Mouse (Mus musculus): Measurements from ENCODE around the gene Heg1. TPM values are rescaled to one million over a fixed set of nuclear protein-coding genes. Genes with fewer than 3 reads are reported as not detected.

The Heg1 gene
- polyA plus RNA-seq, 1 experiment from 2014 or later: 9.4 TPM

DNA sequence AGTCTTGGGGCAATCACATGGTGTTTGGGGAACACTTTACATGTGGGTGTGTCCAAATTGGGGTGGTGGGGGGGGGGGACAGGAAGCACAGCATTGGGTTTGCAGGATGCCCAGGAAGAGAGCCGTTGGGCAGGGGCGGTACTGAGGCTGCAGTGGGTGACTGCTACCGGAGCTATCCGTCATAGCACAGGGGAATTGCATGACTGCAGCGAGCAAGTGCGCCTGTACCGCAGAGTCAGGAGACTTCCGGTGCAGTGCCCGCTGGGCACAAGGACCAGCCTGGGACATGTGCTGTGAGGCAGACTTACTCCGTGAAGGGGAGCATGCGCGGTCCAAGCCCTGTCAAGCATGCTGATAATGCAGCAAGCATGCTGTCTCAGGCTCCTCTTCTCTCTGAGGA, 67.4 kb downstream of the Heg1 start:
- 73% methylated on average over 12 of the region's 12 CpGs for WGBS

GRCm38 (mm10) chr16:33752904-33753578, 68.9 kb downstream of the Heg1 start:
- Histone ChIP-seq H3K4me3 (ENCODE audit: low read depth, low read length) (no peak overlapping the region), H3K9ac (ENCODE audit: low read depth, low read length) (no peak overlapping the region), H3K27ac (ENCODE audit: low read length) (no peak overlapping the region), H3K4me1 (ENCODE audit: control insufficient read depth, insufficient read depth, low read length) (no peaks in the 10 kb centered on the region), H3K27me3 (ENCODE audit: control insufficient read depth, insufficient read depth, low read depth, low read length) (no peaks in the 10 kb centered on the region), H3K36me3 (ENCODE audit: control insufficient read depth, insufficient read depth, low read length) (no peaks in the 10 kb centered on the region), H3K9me3 (replicated peaks; ENCODE audit: control insufficient read depth, low read length, poor library complexity, severe bottlenecking) (no peaks in the 10 kb centered on the region), H3K4me2 (ENCODE audit: low read length) (no peak overlapping the region)
- ATAC-seq: no peak
- WGBS: 90% methylated on average over 8 of the region's 8 CpGs

More for the DNA sequence above, 67.4 kb downstream of the Heg1 start:
- no peaks in the 10 kb centered on the region for H3K27me3 ChIP-seq (ENCODE audit: control insufficient read depth, insufficient read depth, low read depth, low read length)
- no peak for ATAC-seq
- no peak overlapping the region for H3K4me3 ChIP-seq (ENCODE audit: low read depth, low read length)
- H3K4me1 ChIP-seq (ENCODE audit: control insufficient read depth, insufficient read depth, low read length): no peaks in the 10 kb centered on the region
- no peak overlapping the region for H3K9ac ChIP-seq (ENCODE audit: low read depth, low read length)
- no peak overlapping the region for H3K27ac ChIP-seq (ENCODE audit: low read length)
- no peaks in the 10 kb centered on the region for H3K9me3 ChIP-seq (replicated peaks; ENCODE audit: control insufficient read depth, low read length, poor library complexity, severe bottlenecking)
- H3K4me2 ChIP-seq (ENCODE audit: low read length): no peak overlapping the region
- no peaks in the 10 kb centered on the region for H3K36me3 ChIP-seq (ENCODE audit: control insufficient read depth, insufficient read depth, low read length)

GRCm38 (mm10) chr16:33755293-33755692, 71.1 kb downstream of the Heg1 start:
- ATAC-seq: 0 out of 2 replicates have a peak, but pooled peaks have one; percentile 28
- whole genome bisulfite sequencing: 63% methylated on average over 8 of the region's 8 CpGs
- peak overlapping the region; percentile 19; the same call in 1 of the 2 replicates for H3K4me2 ChIP-seq (ENCODE audit: low read length)
- 0 out of 2 replicates have a peak overlapping the region, but pooled peaks have one; percentile 40 for H3K27ac ChIP-seq (ENCODE audit: low read length)
- H3K36me3 ChIP-seq (ENCODE audit: control insufficient read depth, insufficient read depth, low read length): no peaks in the 10 kb centered on the region
- H3K9me3 ChIP-seq (replicated peaks; ENCODE audit: control insufficient read depth, low read length, poor library complexity, severe bottlenecking): no peaks in the 10 kb centered on the region
- no peaks in the 10 kb centered on the region for H3K27me3 ChIP-seq (ENCODE audit: control insufficient read depth, insufficient read depth, low read depth, low read length)
- H3K4me3 ChIP-seq (ENCODE audit: low read depth, low read length): 0 out of 2 replicates have a peak overlapping the region, but pooled peaks have one; percentile 4
- H3K4me1 ChIP-seq (ENCODE audit: control insufficient read depth, insufficient read depth, low read length): no peaks in the 10 kb centered on the region
- peak overlapping the region; percentile 38; the same call in 1 of the 2 replicates for H3K9ac ChIP-seq (ENCODE audit: low read depth, low read length)

DNA sequence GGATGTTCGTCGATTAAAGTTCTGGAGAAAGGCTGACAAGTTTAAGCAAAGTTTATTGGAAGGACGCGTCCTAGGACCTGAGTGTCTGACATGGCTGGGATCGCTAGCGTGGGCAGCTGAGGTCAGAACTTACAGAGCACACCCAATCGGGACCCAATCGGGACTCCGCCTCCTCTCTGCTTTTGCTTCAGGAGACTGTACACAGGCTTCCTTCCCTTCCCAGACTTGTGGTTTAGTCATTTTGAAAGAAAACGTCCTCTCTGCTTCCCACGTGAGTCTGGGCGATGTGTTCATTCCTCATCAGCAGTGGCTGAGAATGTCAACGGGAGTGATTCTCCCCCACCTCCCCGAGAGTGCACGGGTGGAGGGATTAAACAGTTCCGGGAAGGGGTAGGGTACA, 71.8 kb downstream of the Heg1 start:
- ATAC-seq: no peak
- Histone ChIP-seq H3K27ac (ENCODE audit: low read length) (no peak overlapping the region), H3K9ac (ENCODE audit: low read depth, low read length) (no peak overlapping the region), H3K4me1 (ENCODE audit: control insufficient read depth, insufficient read depth, low read length) (peaks cover 3% of the 10 kb centered on the region; the same call in 1 of the 2 replicates), H3K9me3 (replicated peaks; ENCODE audit: control insufficient read depth, low read length, poor library complexity, severe bottlenecking) (no peaks in the 10 kb centered on the region), H3K36me3 (ENCODE audit: control insufficient read depth, insufficient read depth, low read length) (no peaks in the 10 kb centered on the region), H3K27me3 (ENCODE audit: control insufficient read depth, insufficient read depth, low read depth, low read length) (no peaks in the 10 kb centered on the region), H3K4me3 (ENCODE audit: low read depth, low read length) (no peak overlapping the region), H3K4me2 (ENCODE audit: low read length) (peak overlapping the region; percentile 19; the same call in 1 of the 2 replicates)
- 50% methylated on average over 16 of the region's 16 CpGs for WGBS

DNA sequence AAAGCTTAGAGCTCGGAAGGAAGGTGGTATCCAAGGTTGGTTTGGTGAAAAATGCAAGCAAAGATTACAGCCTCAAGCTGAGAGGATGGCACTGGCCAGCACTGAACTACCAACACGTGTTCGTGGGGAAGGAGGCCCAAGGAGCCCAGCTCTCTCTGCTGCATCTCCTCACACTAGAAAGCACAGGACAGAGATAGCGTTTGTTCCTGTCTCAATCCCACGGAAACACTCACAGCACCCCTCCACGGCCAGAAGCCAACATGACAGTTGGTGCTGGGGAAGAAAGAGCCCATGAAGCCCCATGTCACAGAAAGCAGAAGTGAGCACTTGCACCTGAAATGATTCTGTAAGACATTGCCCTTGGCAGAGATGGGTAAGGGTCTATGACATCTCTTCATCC, 72.2 kb downstream of the Heg1 start:
- Histone ChIP-seq H3K27ac (ENCODE audit: low read length) (no peak overlapping the region), H3K27me3 (ENCODE audit: control insufficient read depth, insufficient read depth, low read depth, low read length) (no peaks in the 10 kb centered on the region), H3K4me2 (ENCODE audit: low read length) (no peak overlapping the region; the same call in 1 of the 2 replicates), H3K4me1 (ENCODE audit: control insufficient read depth, insufficient read depth, low read length) (peaks cover 3% of the 10 kb centered on the region; the same call in 1 of the 2 replicates), H3K4me3 (ENCODE audit: low read depth, low read length) (no peak overlapping the region), H3K9ac (ENCODE audit: low read depth, low read length) (no peak overlapping the region), H3K36me3 (ENCODE audit: control insufficient read depth, insufficient read depth, low read length) (no peaks in the 10 kb centered on the region), H3K9me3 (replicated peaks; ENCODE audit: control insufficient read depth, low read length, poor library complexity, severe bottlenecking) (no peaks in the 10 kb centered on the region)
- ATAC-seq: no peak
- WGBS: 46% methylated on average over 6 of the region's 6 CpGs

- H3K27ac ChIP-seq (ENCODE audit: low read length): no peak overlapping the region
- no peak overlapping the region for H3K4me3 ChIP-seq (ENCODE audit: low read depth, low read length)
- H3K9me3 ChIP-seq (replicated peaks; ENCODE audit: control insufficient read depth, low read length, poor library complexity, severe bottlenecking): no peaks in the 10 kb centered on the region
- 94% methylated on average over 7 of the region's 7 CpGs for WGBS
- ATAC-seq: no peak
- peaks cover 6% of the 10 kb centered on the region for H3K4me1 ChIP-seq (ENCODE audit: control insufficient read depth, insufficient read depth, low read length)
- no peaks in the 10 kb centered on the region for H3K27me3 ChIP-seq (ENCODE audit: control insufficient read depth, insufficient read depth, low read depth, low read length)
- H3K4me2 ChIP-seq (ENCODE audit: low read length): no peak overlapping the region
- H3K9ac ChIP-seq (ENCODE audit: low read depth, low read length): no peak overlapping the region
- no peaks in the 10 kb centered on the region for H3K36me3 ChIP-seq (ENCODE audit: control insufficient read depth, insufficient read depth, low read length)
Observed at GRCm38 (mm10) chr16:33759207-33759606, 75.0 kb downstream of the Heg1 start.

- H3K27ac ChIP-seq (ENCODE audit: low read length): no peak overlapping the region
- no peak overlapping the region for H3K4me3 ChIP-seq (ENCODE audit: low read depth, low read length)
- 33% methylated on average over 5 of the region's 5 CpGs for WGBS
- H3K9ac ChIP-seq (ENCODE audit: low read depth, low read length): no peak overlapping the region
- no peaks in the 10 kb centered on the region for H3K36me3 ChIP-seq (ENCODE audit: control insufficient read depth, insufficient read depth, low read length)
- H3K4me2 ChIP-seq (ENCODE audit: low read length): peak overlapping the region; percentile 28
- no peaks in the 10 kb centered on the region for H3K9me3 ChIP-seq (replicated peaks; ENCODE audit: control insufficient read depth, low read length, poor library complexity, severe bottlenecking)
- H3K27me3 ChIP-seq (ENCODE audit: control insufficient read depth, insufficient read depth, low read depth, low read length): no peaks in the 10 kb centered on the region
- no peak for ATAC-seq
- peaks cover 14% of the 10 kb centered on the region for H3K4me1 ChIP-seq (ENCODE audit: control insufficient read depth, insufficient read depth, low read length)
Observed at GRCm38 (mm10) chr16:33760542-33760941, 76.4 kb downstream of the Heg1 start.

DNA sequence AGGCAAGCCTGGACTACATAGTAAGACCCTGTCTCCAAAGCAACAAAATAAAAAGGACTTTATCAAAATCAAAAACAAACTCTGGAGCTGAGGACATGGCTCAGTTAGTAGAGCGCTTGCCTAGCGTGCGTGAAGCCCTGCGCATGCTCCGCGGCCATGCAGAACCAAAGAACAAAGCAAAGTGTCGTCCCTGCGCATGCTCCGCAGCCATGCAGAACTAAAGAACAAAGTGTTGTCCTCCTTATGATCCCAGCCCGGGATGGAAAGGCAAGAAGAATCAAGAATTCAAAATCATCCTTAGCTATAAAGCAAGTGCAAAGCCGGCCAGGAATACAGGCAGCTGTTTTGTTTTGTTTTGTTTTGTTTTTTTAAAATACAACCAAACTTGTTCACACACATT, 76.8 kb downstream of the Heg1 start:
- Histone ChIP-seq H3K4me3 (ENCODE audit: low read depth, low read length) (no peak overlapping the region), H3K27ac (ENCODE audit: low read length) (no peak overlapping the region), H3K9ac (ENCODE audit: low read depth, low read length) (no peak overlapping the region), H3K36me3 (ENCODE audit: control insufficient read depth, insufficient read depth, low read length) (no peaks in the 10 kb centered on the region), H3K4me2 (ENCODE audit: low read length) (peak overlapping the region; percentile 28), H3K27me3 (ENCODE audit: control insufficient read depth, insufficient read depth, low read depth, low read length) (no peaks in the 10 kb centered on the region), H3K9me3 (replicated peaks; ENCODE audit: control insufficient read depth, low read length, poor library complexity, severe bottlenecking) (no peaks in the 10 kb centered on the region), H3K4me1 (ENCODE audit: control insufficient read depth, insufficient read depth, low read length) (peaks cover 14% of the 10 kb centered on the region)
- no peak for ATAC-seq
- 32% methylated on average over 11 of the region's 11 CpGs for WGBS

GRCm38 (mm10) chr16:33764501-33765193, 80.5 kb downstream of the Heg1 start:
- peak; percentile 78; the same call in 1 of the 2 replicates for ATAC-seq
- peak overlapping the region; percentile 82 for H3K27ac ChIP-seq (ENCODE audit: low read length)
- H3K36me3 ChIP-seq (ENCODE audit: control insufficient read depth, insufficient read depth, low read length): no peaks in the 10 kb centered on the region
- no peaks in the 10 kb centered on the region for H3K27me3 ChIP-seq (ENCODE audit: control insufficient read depth, insufficient read depth, low read depth, low read length)
- no peaks in the 10 kb centered on the region for H3K9me3 ChIP-seq (replicated peaks; ENCODE audit: control insufficient read depth, low read length, poor library complexity, severe bottlenecking)
- peak overlapping the region; percentile 46 for H3K4me2 ChIP-seq (ENCODE audit: low read length)
- H3K4me1 ChIP-seq (ENCODE audit: control insufficient read depth, insufficient read depth, low read length): peaks cover 14% of the 10 kb centered on the region
- H3K9ac ChIP-seq (ENCODE audit: low read depth, low read length): peak overlapping the region; percentile 15; the same call in 1 of the 2 replicates
- WGBS: 15% methylated on average over 12 of the region's 12 CpGs
- H3K4me3 ChIP-seq (ENCODE audit: low read depth, low read length): no peak overlapping the region
